Comparison of ENCODE assay signal across 10 mouse cellular contexts in the genomic region with DNA sequence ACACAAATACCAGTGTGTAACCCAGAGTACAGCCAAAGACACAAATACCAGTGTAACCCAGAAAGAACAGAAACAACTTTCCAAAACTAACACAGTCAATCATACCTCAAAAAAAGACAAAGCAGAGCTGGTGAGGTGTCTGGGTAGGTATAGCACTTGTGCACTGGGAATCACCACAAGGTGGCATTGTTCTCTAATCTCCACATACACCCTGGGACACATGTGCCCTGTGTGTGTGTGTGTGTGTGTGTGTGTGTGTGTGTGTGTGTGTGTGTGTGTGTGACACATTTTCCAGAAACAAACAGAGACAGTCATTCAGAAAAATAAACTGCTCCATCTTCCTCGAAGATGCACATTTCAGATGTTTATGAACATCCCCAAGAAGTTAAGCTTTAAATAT. TPM values are rescaled to one million over a fixed set of nuclear protein-coding genes. Genes with fewer than 3 reads are reported as not detected.
DNase-seq lines count a peak whose midpoint lies in the region; ATAC-seq and TF ChIP-seq lines count a peak whose summit lies in the region.
"Had no signal": no experiment of that assay in that cellular context is flagged by ENCODE, and none has a peak within 500 bp of the region (broad histone marks: within the 10 kb centered on the region; RNA-seq: fewer than 3 reads in every experiment).

No protein-coding gene starts in this region.

- H3K36me3 ChIP-seq in forebrain, embryonic 11.5 days (ENCODE audit: control insufficient read depth, insufficient read depth, low read length) = no peaks in the 10 kb centered on the region
- no peaks in the 10 kb centered on the region for H3K36me3 ChIP-seq in forebrain, embryonic 15.5 days
- no peaks in the 10 kb centered on the region for H3K36me3 ChIP-seq in thymus, adult 2 months (ENCODE audit: control insufficient read depth, insufficient read depth, low read length)
- no peaks in the 10 kb centered on the region for H3K36me3 ChIP-seq in lung, embryonic 14.5 days (ENCODE audit: insufficient read depth)
- H3K36me3 ChIP-seq: liver, embryonic 15.5 days had no signal

- H3K9me3 ChIP-seq in forebrain, embryonic 11.5 days (ENCODE audit: control insufficient read depth, low read length) = no peaks in the 10 kb centered on the region
- no peaks in the 10 kb centered on the region for H3K9me3 ChIP-seq in forebrain, embryonic 15.5 days
- H3K9me3 ChIP-seq in lung, embryonic 14.5 days (ENCODE audit: low read depth, low read length) = no peaks in the 10 kb centered on the region
- H3K9me3 ChIP-seq: liver, embryonic 15.5 days had no signal

- H3K27ac ChIP-seq in forebrain, embryonic 11.5 days (ENCODE audit: low read depth, low read length) = no peak overlapping the region
- no peak overlapping the region for H3K27ac ChIP-seq in forebrain, embryonic 15.5 days (replicated peaks)
- H3K27ac ChIP-seq in thymus, adult 2 months (ENCODE audit: control insufficient read depth, insufficient read depth, low read length) = no peak overlapping the region
- no peak overlapping the region for H3K27ac ChIP-seq in lung, embryonic 14.5 days (ENCODE audit: low read depth)
- H3K27ac ChIP-seq: liver, embryonic 15.5 days had no signal

- H3K4me2 ChIP-seq in forebrain, embryonic 11.5 days (ENCODE audit: low read depth, low read length, severe bottlenecking) = no peak overlapping the region
- H3K4me2 ChIP-seq in forebrain, embryonic 15.5 days (replicated peaks) = no peak overlapping the region
- no peak overlapping the region for H3K4me2 ChIP-seq in lung, embryonic 14.5 days
- H3K4me2 ChIP-seq: liver, embryonic 15.5 days had no signal

- no peak overlapping the region for H3K4me3 ChIP-seq in forebrain, embryonic 11.5 days (ENCODE audit: low read depth, low read length)
- H3K4me3 ChIP-seq in forebrain, embryonic 15.5 days = no peak overlapping the region
- H3K4me3 ChIP-seq in thymus, adult 2 months (ENCODE audit: control insufficient read depth, insufficient read depth, low read length) = no peak overlapping the region
- no peak overlapping the region for H3K4me3 ChIP-seq in lung, embryonic 14.5 days (ENCODE audit: low read depth, low read length)
- H3K4me3 ChIP-seq: liver, embryonic 15.5 days had no signal

- H3K27me3 ChIP-seq in forebrain, embryonic 11.5 days (ENCODE audit: control insufficient read depth, insufficient read depth, low read length) = no peaks in the 10 kb centered on the region
- no peaks in the 10 kb centered on the region for H3K27me3 ChIP-seq in forebrain, embryonic 15.5 days
- no peaks in the 10 kb centered on the region for H3K27me3 ChIP-seq in thymus, adult 2 months (ENCODE audit: control insufficient read depth, insufficient read depth, low read length)
- no peaks in the 10 kb centered on the region for H3K27me3 ChIP-seq in lung, embryonic 14.5 days (ENCODE audit: insufficient read depth, low read length)
- H3K27me3 ChIP-seq: liver, embryonic 15.5 days had no signal

- DNase-seq in forebrain, embryonic 11.5 days (ENCODE audit: low spot score) = peak; percentile 51
- peak; percentile 73 for DNase-seq in thymus, adult 2 months
- no peak for DNase-seq in thymus, adult 18-20 months
- peak; percentile 9 for DNase-seq in lung, embryonic 14.5 days
- DNase-seq in ovary, adult 18-20 months (ENCODE audit: low spot score) = no peak
- DNase-seq in adrenal gland, postnatal 25 days = no peak

- TF ChIP-seq CTCF in thymus, adult 2 months (IDR thresholded peaks at IDR 0.05; ENCODE audit: borderline replicate concordance, control insufficient read depth, extremely low read depth, insufficient read depth, low read length, poor library complexity) = no peak
- 0 out of 2 replicates have a peak, but pooled peaks have one; percentile 29 for TF ChIP-seq CTCF in lung, embryonic 14.5 days (IDR thresholded peaks at IDR 0.05; ENCODE audit: low read depth)

- no peaks in the 10 kb centered on the region for H3K4me1 ChIP-seq in forebrain, embryonic 11.5 days (replicated peaks; ENCODE audit: control insufficient read depth, insufficient read depth, low read length)
- H3K4me1 ChIP-seq in forebrain, embryonic 15.5 days = no peaks in the 10 kb centered on the region
- peaks cover 3% of the 10 kb centered on the region for H3K4me1 ChIP-seq in thymus, adult 2 months (replicated peaks; ENCODE audit: control insufficient read depth, insufficient read depth, low read length)
- H3K4me1 ChIP-seq in lung, embryonic 14.5 days (ENCODE audit: insufficient read depth) = no peaks in the 10 kb centered on the region
- H3K4me1 ChIP-seq: liver, embryonic 15.5 days had no signal

- WGBS in forebrain, embryonic 11.5 days = 54% methylated on average over 1 of the region's 1 CpGs
- 69% methylated on average over 1 of the region's 1 CpGs for WGBS in forebrain, embryonic 15.5 days
- WGBS in thymus, adult 2 months = 31% methylated on average over 1 of the region's 1 CpGs
- WGBS in lung, embryonic 14.5 days = 50% methylated on average over 1 of the region's 1 CpGs

- no peak overlapping the region for H3K9ac ChIP-seq in forebrain, embryonic 11.5 days (ENCODE audit: low read length)
- no peak overlapping the region for H3K9ac ChIP-seq in forebrain, embryonic 15.5 days (replicated peaks)
- H3K9ac ChIP-seq in lung, embryonic 14.5 days = no peak overlapping the region
- H3K9ac ChIP-seq: liver, embryonic 15.5 days had no signal

- no peak for TF ChIP-seq POLR2A in thymus, adult 2 months (IDR thresholded peaks at IDR 0.05; ENCODE audit: control insufficient read depth, extremely low read depth, insufficient read depth, low read length, poor library complexity)

- ATAC-seq in forebrain, embryonic 11.5 days (replicated peaks; ENCODE audit: low FRiP score) = peak; percentile 65; the same call in 1 of the 2 replicates
- ATAC-seq in forebrain, embryonic 15.5 days (replicated peaks) = no peak
- peak; percentile 52; the same call in 1 of the 2 replicates for ATAC-seq in lung, embryonic 14.5 days (ENCODE audit: insufficient read depth)
- no peak for ATAC-seq in cerebellum, adult (ENCODE audit: insufficient number of reproducible peaks, low FRiP score, low TSS enrichment)

RNA-seq across cellular contexts. Expression of a gene that starts 9.1 kb away (rescaled TPM):
- 0.15 TPM in 1 of 2 replicates, not detected in the other for polyA plus RNA-seq in forebrain, embryonic 11.5 days (2014; fragmentation: Nextera tagmentation; extraction: Ambion mirVana)
- polyA plus RNA-seq in forebrain, embryonic 15.5 days (2015; fragmentation: Nextera tagmentation; extraction: Ambion mirVana) = not detected in 2 replicates
- 68.1 and 72.4 TPM in 2 replicates for polyA plus RNA-seq in thymus, adult 2 months (2012; rRNA removed)
- 0.66 TPM in 1 of 2 replicates, not detected in the other for polyA plus RNA-seq in lung, embryonic 14.5 days (2014; fragmentation: Nextera tagmentation; extraction: Ambion mirVana)
- 0.46 TPM in 1 of 2 replicates, not detected in the other for total RNA-seq in adrenal gland, postnatal 25 days (2021)

RNA-seq across cellular contexts. Expression of a gene that starts 33.5 kb away (rescaled TPM):
- polyA plus RNA-seq in forebrain, embryonic 11.5 days (2014; fragmentation: Nextera tagmentation; extraction: Ambion mirVana) = 6.2 and 7.3 TPM in 2 replicates
- polyA plus RNA-seq in forebrain, embryonic 15.5 days (2015; fragmentation: Nextera tagmentation; extraction: Ambion mirVana) = 4.3 and 5.2 TPM in 2 replicates
- 0.05 TPM in 1 of 2 replicates, not detected in the other for polyA plus RNA-seq in thymus, adult 2 months (2012; rRNA removed)
- not detected in 2 replicates for polyA plus RNA-seq in lung, embryonic 14.5 days (2014; fragmentation: Nextera tagmentation; extraction: Ambion mirVana)
- 0.36 TPM in 1 of 2 replicates, not detected in the other for total RNA-seq in adrenal gland, postnatal 25 days (2021)
- polyA plus RNA-seq: liver, embryonic 15.5 days; stomach, embryonic 16.5 days had no signal

Comparison
In these comparisons a context has a peak if more than half of its experiments do, and no peak if none do; other contexts are left out.
1. ATAC-seq: peak in forebrain, embryonic 11.5 days (single experiment) and lung, embryonic 14.5 days (single experiment); none in forebrain, embryonic 15.5 days (single experiment) and cerebellum, adult (single experiment).
2. DNase-seq: peak in forebrain, embryonic 11.5 days (single experiment), thymus, adult 2 months (single experiment) and lung, embryonic 14.5 days (single experiment); none in thymus, adult 18-20 months (0 of 2), ovary, adult 18-20 months (single experiment) and adrenal gland, postnatal 25 days (single experiment).
3. RNA of a gene that starts 9.1 kb away (polyA plus RNA-seq): 68.1 to 72.4 TPM in thymus, adult 2 months; 0.66 TPM in lung, embryonic 14.5 days, 0.15 TPM in forebrain, embryonic 11.5 days and not detected in forebrain, embryonic 15.5 days; every median in the first group is over 10 times any median in the second.